Mouse (Mus musculus): ENCODE measurements around the gene Nsun3. TPM values are rescaled to one million over a fixed set of nuclear protein-coding genes. Genes with fewer than 3 reads are reported as not detected.

Gene Nsun3
- total RNA-seq (2021) = 10 to 100 TPM; 10.4 to 13.2 TPM
- long read RNA-seq, partial matches to known transcripts = 0 of 2 reads
- long read RNA-seq, other reads (novel, unspliced or antisense) = 1 of 2 reads

DNA sequence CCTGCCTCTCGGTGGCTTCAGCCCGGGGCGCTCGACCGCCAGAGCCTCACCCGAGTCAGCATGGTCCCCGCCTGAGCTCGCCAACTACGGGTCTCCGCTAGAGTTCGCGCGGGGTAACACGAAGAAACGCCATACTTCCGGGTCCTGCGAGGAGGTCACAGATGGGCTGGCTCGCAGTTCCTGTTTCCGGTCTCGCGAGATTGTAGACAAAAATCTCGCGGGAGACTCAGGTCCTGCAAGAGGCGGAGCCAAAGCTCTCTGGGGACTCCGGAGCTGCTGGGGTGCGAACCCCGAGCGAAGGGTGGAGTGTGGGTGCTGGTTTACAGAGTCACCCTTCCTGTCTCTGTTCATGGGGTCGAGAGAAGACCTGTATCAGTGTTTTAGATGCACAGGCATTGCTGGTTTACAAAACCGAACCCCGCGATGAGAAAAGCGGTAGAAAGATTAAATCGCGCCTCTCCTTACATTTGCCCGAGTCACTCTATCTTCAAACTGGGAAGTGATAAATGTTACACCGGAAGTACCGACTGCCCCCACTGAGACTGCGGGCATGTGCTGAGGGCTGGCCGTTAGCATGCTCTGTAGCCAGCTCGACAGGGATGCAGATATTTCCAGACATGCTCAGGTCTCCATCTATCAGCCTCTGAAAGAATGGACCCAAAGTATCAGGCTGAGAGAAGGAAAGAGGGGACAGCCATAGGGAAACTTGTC lies at the start of gene Nsun3:
Gene Nsun3, minus strand, starts transcription at position 198 of the 711 bp plus-strand sequence.
- DNase-seq (ENCODE audit: low spot score in 2 of 2) = peak; percentile 85 to 89

DNA sequence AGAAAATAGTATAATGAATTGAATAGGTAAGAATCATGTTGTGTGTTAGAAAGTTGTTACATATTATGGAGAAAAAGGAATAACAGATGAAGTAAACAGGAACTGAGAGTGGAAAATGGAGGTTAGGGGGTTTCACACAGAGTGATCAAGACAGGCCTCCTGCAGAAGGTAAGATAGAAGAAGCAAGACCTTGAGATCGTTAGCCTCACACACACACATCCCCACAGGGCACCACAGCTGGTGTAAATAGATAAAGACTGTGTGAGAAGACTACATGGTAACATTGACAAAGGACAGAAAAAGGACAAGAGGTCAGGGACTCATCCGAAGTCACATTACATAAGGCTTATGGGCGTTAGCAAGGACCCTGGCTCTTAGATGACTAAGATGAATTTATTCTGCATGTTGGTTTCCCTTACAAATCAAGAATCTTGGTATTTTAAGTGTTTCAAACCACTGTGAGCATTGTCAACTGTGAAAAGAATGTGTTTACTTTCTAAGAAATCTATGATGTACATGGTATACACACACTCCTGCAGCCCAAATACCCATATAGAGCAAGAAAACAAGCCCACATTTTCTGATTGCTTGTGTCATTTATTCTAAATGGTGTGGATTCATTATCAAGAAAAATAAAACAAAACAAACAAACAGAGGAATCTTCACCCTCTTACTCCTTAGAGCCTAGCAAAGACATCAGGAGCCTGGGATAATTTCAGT lies 47.6 kb upstream of the Nsun3 start:
- no peak for DNase-seq (ENCODE audit: low spot score in 2 of 2)

DNA sequence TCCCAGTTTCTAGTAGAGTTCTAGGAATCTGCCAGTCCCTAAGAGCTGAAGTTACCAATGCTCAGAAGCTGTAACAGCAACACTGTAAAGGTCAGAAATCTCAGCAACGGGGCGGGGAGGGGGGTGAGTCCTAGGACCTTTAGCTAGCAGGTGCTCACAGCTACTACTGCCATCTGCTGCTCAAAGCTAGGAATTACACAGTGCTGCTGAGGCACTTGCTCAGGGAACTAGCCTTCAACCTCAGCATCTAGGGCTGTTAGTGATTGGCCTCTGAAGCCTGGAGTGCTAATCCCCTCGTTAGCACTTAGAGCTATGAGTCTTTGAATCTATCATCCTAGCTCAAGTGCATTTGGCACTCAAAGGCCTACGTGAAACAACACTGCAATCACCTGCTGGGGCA lies 45.9 kb upstream of the Nsun3 start:
- DNase-seq (ENCODE audit: low spot score in 2 of 2) = peak; percentile 16 to 34

DNA sequence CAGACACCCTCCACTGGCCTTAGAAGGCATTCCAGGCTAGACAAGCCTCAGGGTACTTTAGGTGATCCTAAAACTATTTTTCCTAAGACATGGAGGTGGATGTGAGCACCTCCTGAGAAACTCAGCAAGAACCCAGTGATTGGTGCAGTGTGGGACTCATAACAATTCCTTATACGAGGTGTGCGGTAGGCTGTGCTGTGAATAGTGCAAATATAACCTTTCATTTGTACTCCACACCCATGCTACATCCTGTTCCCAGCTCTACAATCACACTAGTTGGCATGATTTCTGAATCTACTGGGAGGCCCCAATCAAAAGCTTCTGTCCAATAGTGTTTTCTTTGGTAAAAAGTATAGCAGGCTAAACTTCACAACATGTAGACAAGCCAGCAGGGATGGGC lies 45.4 kb upstream of the Nsun3 start:
- DNase-seq (ENCODE audit: low spot score in 2 of 2) = no peak

DNA sequence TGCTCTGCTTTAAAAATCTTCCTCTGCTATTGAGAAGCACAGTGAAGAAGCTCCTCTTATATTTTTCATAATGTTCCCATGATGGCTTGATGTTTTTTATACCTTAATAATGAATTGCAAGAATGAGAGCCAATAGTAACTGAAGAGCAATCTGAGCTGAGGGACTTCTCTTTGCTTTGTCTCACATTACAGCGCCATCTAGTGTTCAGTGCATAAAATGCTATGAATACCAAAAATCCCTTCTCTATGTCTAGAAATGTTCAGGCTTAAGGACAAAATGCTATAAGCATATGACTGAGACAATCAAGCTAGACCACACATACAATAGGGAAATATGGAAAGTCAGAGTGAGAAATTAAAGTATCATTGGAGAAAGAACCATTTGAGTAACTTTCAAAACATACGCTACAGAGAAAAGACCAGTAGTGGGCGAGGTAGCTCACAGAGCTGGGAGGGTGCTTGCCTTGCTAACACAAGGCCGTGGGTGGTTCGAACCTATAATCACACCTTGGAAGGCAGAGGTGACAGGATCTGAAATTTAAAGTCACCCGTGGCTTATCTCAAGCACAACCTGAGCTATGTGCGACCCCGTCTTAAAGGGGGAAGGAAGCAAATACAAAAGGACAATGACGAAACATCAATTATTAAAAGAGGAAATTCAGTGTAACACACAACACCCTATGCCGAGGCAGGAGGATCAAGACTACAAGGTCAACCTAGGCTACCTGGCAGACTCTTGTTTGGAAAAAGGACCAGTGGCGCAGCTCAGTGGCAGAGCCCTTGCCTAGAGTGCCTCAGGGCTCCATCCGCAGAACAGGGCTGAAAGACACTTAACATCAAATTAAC lies 39.8 kb upstream of the Nsun3 start:
- DNase-seq (ENCODE audit: low spot score in 2 of 2) = no peak

DNA sequence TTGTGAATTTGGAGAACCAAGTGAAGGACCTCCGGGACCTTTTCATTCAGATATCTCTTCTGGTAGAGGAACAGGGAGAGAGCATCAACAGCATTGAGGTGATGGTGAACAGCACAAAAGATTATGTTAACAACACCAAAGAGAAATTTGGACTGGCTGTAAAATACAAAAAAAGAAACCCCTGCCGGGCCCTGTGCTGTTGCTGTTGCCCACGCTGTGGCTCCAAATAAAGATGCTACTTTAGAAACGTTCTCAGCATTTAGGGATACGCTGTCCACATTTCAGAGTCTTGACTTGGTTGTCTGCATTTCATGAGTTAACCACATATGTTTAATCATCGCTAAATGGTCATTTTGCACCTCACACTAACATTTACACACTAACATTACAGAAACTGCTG lies 35.9 kb upstream of the Nsun3 start:
- DNase-seq (ENCODE audit: low spot score in 2 of 2) = no peak

DNA sequence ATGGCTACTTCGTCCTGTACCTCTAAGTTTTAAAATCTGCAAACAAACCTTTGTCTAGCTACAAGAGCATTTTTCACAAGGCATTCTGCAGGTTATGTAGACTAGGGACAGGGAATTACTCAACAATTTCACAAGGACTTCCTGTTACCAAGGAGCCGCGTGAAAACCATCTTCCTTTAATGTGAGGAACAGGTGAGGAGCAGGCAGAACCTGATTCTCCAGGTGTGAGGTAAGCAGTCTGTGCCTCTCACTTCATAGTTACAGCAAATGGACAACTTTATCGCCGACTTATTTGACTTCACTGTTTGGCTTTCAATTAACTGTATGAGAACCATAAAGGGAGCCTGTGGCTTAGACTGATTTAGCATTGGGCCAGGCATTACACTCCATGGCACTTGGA lies 27.9 kb upstream of the Nsun3 start, which contains the start of gene Stx19:
Gene Stx19, plus strand, starts transcription at position 186 of the 400 bp plus-strand sequence.
- no peak for DNase-seq (ENCODE audit: low spot score in 2 of 2)

DNA sequence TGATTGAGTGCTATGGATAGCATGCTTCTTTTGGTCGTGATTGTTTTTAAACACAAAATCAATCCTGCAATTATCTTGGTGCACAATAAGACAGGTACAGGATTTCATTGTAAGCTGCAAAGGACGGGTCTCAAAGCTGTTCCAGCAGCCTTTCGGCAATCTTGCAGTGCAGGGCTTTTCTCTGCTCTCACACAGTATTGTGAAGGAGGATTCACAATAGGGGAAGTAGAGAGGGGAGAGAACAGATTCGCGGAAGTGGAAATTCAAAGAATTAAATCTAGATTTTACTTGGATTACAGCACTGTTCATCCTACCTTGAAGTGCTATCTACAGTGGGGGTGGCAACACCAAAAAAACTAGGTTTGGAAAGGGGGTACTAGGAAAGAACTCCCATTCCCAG lies 27.2 kb upstream of the Nsun3 start:
- no peak for DNase-seq (ENCODE audit: low spot score in 2 of 2)

DNA sequence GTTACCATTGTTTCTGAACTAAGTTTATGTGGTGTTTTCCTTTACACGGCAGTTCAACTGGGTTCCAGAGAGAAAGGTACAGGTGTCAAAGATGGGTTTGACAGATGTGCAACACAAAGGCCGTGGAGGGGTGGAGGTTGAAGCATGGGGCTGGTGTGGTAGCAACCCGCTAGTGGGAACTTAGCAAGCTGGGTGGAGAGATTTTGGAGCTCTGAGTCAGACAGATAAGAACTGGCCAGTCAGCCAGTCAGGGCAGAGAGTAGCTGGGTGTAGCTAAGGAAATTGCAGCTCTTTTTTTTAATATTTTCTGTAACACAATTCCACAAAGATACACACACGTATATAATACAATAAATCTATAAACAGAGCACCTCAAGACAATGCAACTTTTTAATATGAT lies 24.2 kb upstream of the Nsun3 start:
- no peak for DNase-seq (ENCODE audit: low spot score in 2 of 2)

DNA sequence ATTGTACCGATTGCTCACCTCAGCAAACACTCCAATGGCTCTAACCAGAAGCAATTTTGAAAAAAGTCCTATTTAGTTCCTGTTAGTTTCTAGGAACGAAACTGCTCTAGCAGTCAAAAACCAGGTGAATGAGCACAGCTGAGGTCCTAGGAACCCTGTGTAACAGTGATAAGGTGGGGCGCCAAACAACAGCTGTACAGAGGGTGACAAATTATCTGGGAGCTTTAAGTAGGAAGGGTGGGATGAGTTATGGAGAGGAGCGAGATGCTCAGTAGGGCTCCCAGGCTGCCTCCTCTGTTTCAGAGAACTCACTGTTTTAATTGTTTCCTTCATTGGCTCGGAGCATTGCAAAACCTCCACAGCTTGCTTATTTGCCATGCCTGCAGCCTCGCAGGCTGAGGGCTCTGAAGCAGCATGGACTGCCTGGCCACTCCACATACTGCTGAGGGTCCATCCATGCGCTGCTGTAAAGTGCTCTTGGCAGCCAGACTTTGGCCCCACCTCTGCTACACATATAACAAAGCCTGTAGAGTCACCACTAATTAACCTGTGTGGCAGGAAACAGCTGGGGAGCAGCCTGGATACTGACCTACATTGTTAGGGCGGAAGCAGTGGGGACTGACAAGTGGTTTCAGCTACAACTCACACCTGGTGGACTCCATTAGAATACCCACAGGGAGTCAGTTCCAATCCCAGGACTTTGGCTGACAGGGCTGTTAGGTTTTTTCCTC lies 20.8 kb upstream of the Nsun3 start:
- no peak for DNase-seq (ENCODE audit: low spot score in 2 of 2)

DNA sequence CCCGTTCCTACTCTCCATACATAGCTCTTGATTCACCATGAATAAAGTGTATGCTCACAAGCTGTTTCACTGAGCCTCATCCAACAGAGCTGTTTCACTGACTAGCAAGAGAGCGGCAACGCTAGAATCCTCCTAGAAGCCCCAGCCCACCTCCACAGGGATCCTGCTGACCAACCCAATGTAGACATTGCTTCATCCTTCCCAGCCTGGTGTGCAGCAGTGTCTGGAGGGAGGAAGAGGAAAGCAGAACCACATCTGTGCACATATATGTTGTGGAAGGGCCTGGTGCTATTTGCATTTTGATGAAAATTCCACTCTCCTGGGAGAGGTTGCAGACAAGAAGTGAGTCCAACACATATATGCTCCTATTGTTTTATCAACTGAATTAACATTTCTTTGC lies 18.0 kb upstream of the Nsun3 start:
- no peak for DNase-seq (ENCODE audit: low spot score in 2 of 2)

DNA sequence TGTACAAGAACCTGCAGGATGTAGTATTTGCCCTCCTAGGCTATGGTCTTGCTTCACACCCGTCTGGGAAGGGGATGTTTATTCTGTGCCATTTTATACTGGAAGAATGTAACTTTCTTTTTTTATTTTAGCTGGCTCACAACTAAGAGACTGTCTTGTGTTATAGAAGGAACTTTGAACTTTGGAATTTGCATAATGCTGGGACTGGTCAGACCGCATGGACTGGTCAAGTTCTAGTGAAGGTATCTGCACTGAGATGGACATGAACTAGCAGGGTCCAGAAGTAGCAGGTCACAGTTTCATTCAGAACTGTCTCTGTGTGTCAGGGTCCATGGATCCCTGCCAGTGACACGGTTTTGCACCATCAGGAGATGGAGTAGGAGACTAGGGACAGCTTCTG lies 13.2 kb upstream of the Nsun3 start:
- no peak for DNase-seq (ENCODE audit: low spot score in 2 of 2)

DNA sequence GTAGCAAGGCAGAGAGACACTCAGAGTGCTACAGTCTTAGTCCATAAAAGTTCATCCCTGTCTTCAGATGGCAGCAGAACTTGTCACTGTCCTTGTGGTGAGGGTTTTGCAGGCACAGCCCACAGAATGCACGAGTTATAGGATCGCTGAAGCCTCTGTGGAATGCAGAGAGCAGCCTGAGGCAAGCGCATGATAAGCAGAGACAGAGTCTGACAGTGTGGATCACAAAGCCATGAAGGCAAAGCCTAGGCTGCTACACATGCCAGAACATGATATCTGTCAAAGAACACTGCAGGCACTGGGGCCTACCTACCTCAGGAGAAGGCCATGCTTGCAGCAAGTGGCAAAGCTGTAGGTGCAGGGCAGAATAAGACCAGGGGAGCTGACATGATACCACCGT lies 12.8 kb upstream of the Nsun3 start:
- no peak for DNase-seq (ENCODE audit: low spot score in 2 of 2)

DNA sequence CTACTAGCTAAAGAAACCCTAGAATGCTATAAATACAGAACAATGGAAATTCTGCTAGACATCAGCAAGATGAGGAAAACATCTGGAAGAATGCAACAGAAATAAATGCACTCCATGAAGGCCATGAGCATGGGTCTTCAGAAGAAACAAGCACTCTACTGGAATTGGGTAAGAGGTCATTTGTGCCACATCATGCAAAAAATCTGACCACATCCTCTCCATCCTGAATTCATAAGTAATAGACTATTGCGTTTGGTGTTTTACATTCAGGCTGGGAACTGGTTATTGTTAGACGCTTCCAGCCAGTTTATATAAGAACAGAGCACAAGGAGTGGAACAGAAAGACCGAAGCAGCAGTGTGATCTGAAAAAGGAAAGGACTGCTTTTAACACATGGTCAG lies 12.2 kb upstream of the Nsun3 start:
- DNase-seq (ENCODE audit: low spot score in 2 of 2) = no peak

DNA sequence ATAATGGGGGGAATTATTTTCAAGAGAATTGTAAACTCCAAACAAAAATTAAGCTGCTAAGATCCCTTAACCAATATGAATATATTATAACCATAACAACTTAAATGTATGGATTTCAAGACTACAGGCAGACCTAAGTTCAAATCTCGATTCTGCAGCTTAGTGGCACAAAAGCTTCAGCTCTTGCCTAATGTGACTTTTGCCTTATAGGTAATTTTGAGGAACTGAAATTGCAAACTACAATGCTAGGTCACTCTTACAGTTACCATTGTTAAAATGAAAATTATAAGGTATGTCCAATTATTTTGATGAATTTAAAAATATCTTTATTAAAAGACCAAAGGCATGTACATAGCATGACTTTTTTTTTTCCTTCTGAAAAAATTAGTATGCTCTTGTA lies 10.0 kb upstream of the Nsun3 start:
- DNase-seq (ENCODE audit: low spot score in 2 of 2) = no peak

DNA sequence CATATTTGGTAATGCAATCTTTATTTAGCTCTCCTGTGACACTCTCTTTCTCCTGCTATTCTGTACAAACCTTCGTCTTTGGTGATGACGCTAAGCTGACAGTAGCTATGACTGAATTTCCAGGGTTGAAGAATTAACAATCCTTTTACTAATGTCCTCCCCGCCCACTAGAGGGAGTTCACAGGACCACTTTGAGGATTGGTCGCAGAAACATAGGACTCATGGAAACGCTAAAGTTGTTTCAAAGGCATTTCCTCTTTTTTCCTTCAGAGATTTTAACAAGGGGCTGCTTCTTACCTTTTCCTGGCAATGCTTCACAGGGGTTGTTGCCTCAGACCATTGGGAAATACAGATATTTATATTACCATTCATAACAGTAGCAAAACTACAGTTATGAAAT lies 4.4 kb downstream of the Nsun3 start:
- DNase-seq (ENCODE audit: low spot score in 2 of 2) = no peak

DNA sequence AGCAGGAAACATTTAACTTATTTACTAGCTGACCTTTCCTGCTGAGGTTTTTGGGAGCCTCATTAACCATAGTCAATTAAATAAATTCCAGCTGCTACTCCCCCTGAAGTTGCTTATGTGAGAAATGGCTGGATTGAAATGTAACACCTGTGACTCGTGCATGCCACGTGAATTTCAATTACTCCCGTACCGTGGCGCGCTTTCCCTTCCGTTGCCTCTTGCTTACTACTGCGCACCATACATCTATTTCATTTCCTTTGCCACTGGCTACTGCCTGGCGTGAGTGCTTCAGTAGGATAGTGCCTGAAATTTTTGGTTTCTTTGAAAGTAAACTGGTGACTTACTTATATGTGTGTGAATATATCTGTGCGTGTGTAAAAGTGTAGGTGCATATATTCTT lies 8.3 kb downstream of the Nsun3 start:
- no peak for DNase-seq (ENCODE audit: low spot score in 2 of 2)

DNA sequence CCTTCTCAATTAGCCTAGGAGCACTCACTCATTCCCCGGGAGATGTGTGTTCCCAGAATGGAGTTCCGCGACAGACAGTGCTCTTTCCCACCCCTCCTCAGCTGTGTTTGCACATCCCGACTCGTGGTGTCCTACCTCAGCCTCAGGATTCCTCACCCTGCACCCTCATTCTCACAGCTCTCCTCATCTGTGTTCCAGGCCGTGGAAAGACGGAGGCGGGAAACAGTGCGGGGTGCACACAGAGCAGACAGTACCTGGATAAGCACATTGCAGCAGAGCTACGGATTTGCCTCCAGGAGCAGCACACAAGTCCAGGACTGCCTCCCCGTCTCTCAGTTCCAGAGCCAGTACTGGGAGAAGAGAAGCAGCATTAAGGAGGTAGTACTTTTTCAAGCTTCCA lies 10.6 kb downstream of the Nsun3 start:
- DNase-seq (ENCODE audit: low spot score in 2 of 2) = no peak

DNA sequence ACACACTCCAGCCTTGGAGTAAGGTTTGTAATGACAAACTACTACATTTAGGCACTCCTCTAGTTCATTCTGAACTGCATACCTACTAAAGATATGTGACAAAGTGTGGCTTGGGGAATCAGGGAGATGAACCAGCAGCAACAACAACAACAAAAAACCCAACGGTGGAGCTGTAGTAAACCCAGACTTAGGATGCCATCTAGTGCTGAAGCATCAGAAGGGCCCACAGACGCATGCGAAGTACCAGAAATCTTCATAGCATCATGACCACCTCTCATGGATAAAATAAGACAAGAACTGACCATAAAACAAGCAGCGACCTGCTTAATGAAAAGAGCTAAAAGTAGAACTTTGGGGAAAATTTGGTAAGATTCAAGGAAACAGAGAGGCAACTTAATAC lies 13.2 kb downstream of the Nsun3 start:
- DNase-seq (ENCODE audit: low spot score in 2 of 2) = no peak

DNA sequence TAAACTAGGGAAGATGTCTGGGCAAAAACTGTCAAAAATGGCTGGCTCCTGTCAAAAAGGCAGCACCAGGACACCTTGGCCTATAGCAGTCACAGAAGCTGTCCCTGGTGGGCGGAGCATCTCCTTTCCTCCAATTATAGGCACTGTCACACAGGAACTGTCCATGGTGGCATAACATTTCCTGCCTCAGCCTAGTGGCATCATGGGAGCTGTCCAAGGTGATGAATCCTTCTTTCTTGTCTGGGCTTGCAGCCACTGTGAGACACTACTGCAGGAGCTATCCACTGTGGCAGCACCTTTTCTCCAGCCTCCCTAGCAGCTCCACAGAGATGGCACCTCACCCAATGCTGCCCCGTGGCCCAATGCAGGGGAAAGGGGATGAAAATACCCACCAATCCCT lies 28.3 kb downstream of the Nsun3 start:
- no peak for DNase-seq (ENCODE audit: low spot score in 2 of 2)

DNA sequence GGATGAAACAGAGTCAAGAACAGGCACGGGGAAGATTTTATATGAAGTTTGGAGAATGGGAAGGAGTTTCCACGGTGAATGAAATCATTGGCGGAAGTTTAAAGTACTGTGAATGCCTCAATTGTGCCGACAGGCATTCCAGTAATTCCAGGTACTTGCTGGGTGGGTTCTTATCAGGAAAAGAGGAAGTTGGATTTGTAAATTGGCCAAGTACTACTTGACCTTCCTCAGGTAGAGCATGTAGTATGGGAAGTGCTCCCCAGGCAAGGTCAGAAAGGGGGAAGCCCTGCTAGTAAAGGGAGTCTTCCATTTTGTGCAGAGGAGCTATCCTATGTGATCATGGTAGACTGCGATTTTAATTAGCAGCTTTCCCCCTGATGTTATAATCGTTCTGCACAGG lies 31.3 kb downstream of the Nsun3 start:
- no peak for DNase-seq (ENCODE audit: low spot score in 2 of 2)
